Mouse (Mus musculus) embryonic facial prominence, embryonic 15.5 days (tissue): ENCODE data around the gene 3110082J24Rik. TPM values are rescaled to one million over a fixed set of nuclear protein-coding genes. Genes with fewer than 3 reads are reported as not detected.
A peak's percentile ranks its signal among the peaks of the same experiment; 100 is the strongest.

Experiments used
- ATAC-seq: fragments of 200-750 bp; cut with Nextera tagmentation; 2 replicates; pipeline ENCODE4 v1.8.0; 2017; ENCODE audit warnings: low read depth, moderate TSS enrichment; ENCODE audit not compliant: insufficient number of reproducible peaks, low FRiP score, low TSS enrichment
- H3K27ac ChIP-seq: fragments of 300-500 bp; sonication (generic); replicated peaks from 2 replicates; pipeline ENCODE4 v1.5.1; 2015; ENCODE audit warnings: mild to moderate bottlenecking, inconsistent platforms
- H3K27me3 ChIP-seq: fragments of 300-500 bp; sonication (generic); 2 replicates; pipeline ENCODE4 v1.6.1; 2015; ENCODE audit warnings: inconsistent platforms
- H3K36me3 ChIP-seq: fragments of 300-500 bp; sonication (generic); 2 replicates; pipeline ENCODE4 v1.6.1; 2015; ENCODE audit warnings: mild to moderate bottlenecking, inconsistent platforms
- H3K4me1 ChIP-seq: fragments of 300-500 bp; sonication (generic); 2 replicates; pipeline ENCODE4 v1.6.1; 2015; ENCODE audit warnings: inconsistent platforms
- H3K4me2 ChIP-seq: fragments of 300-500 bp; sonication (generic); replicated peaks from 2 replicates; pipeline ENCODE4 v1.6.1; 2015; ENCODE audit warnings: mild to moderate bottlenecking, inconsistent platforms
- H3K4me3 ChIP-seq: fragments of 300-500 bp; sonication (generic); replicated peaks from 2 replicates; pipeline ENCODE4 v1.5.1; 2015; ENCODE audit warnings: mild to moderate bottlenecking, inconsistent platforms
- H3K9ac ChIP-seq: fragments of 300-500 bp; sonication (generic); 2 replicates; pipeline ENCODE4 v1.6.1; 2015; ENCODE audit warnings: inconsistent platforms
- H3K9me3 ChIP-seq: fragments of 300-500 bp; sonication (generic); replicated peaks from 2 replicates; pipeline ENCODE4 v1.6.1; 2016; ENCODE audit warnings: inconsistent platforms
- WGBS: fragments of 180-500 bp; shearing (Covaris S2); methylation state at CpG from one replicate; pipeline ENCODE4 v1.1.7; 2015; 5-methylcytosine and 5-hydroxymethylcytosine counted together
- polyA plus RNA-seq: library from polyadenylated mRNA; unstranded; fragments of >200 nt; fragmentation: Nextera tagmentation; extraction: Ambion mirVana; gene quantifications from 2 replicates; pipeline ENCODE4 v1.2.1, GENCODE M21; 2015

Gene 3110082J24Rik
- polyA plus RNA-seq, 1 experiment from 2014 or later, result not detected

GRCm38 (mm10) chr5:30106756-30107155 lies 870 bp upstream of the 3110082J24Rik start:
- Histone ChIP-seq H3K4me3 (no peak overlapping the region), H3K9ac (no peak overlapping the region), H3K36me3 (no peaks in the 10 kb centered on the region), H3K4me1 (peaks cover 35% of the 10 kb centered on the region), H3K4me2 (no peak overlapping the region), H3K27me3 (peaks cover 76% of the 10 kb centered on the region), H3K27ac (no peak overlapping the region), H3K9me3 (no peaks in the 10 kb centered on the region)
- WGBS, result 20% methylated on average over 2 of the region's 2 CpGs
- no peak for ATAC-seq

- under 1% methylated on average over 65 of the region's 65 CpGs for WGBS
- no peak within 1 kb of the TSS; the same call in 1 of the 2 replicates for H3K9ac ChIP-seq
- peaks cover 60% of the 10 kb centered on the region for H3K27me3 ChIP-seq
- no peaks in the 10 kb centered on the region for H3K9me3 ChIP-seq
- H3K4me2 ChIP-seq, result peak within 1 kb of the TSS; percentile 88
- H3K27ac ChIP-seq, result no peak within 1 kb of the TSS
- ATAC-seq, result no peak; the same call in 1 of the 2 replicates
- H3K4me1 ChIP-seq, result peaks cover 21% of the 10 kb centered on the region
- H3K4me3 ChIP-seq, result peak within 1 kb of the TSS; percentile 51
- no peaks in the 10 kb centered on the region for H3K36me3 ChIP-seq
Observed at GRCm38 (mm10) chr5:30104841-30105667, 832 bp downstream of the 3110082J24Rik start, which contains the start of gene Garem2. Garem2 (plus strand) TSS chr5:30105161.

- Histone ChIP-seq H3K9me3 (no peaks in the 10 kb centered on the region), H3K27me3 (peaks cover 53% of the 10 kb centered on the region), H3K36me3 (no peaks in the 10 kb centered on the region), H3K9ac (no peak overlapping the region), H3K4me3 (peak overlapping the region; percentile 51), H3K4me2 (peak overlapping the region; percentile 88), H3K27ac (no peak overlapping the region), H3K4me1 (peaks cover 21% of the 10 kb centered on the region)
- WGBS, result 4% methylated on average over 12 of the region's 12 CpGs
- ATAC-seq, result no peak
Observed at GRCm38 (mm10) chr5:30104339-30104738, 1.5 kb downstream of the 3110082J24Rik start.

- no peak overlapping the region for H3K9ac ChIP-seq
- 90% methylated on average over 3 of the region's 3 CpGs for WGBS
- peaks cover 21% of the 10 kb centered on the region for H3K4me1 ChIP-seq
- no peaks in the 10 kb centered on the region for H3K9me3 ChIP-seq
- H3K4me2 ChIP-seq, result no peak overlapping the region
- H3K27me3 ChIP-seq, result peaks cover 51% of the 10 kb centered on the region
- no peak overlapping the region for H3K27ac ChIP-seq
- no peak for ATAC-seq
- H3K36me3 ChIP-seq, result no peaks in the 10 kb centered on the region
- no peak overlapping the region for H3K4me3 ChIP-seq
Observed at GRCm38 (mm10) chr5:30103340-30103739, 2.5 kb downstream of the 3110082J24Rik start.

- Histone ChIP-seq H3K27ac (no peak overlapping the region), H3K9ac (no peak overlapping the region), H3K27me3 (peaks cover 2% of the 10 kb centered on the region), H3K4me1 (no peaks in the 10 kb centered on the region), H3K4me2 (no peak overlapping the region), H3K9me3 (no peaks in the 10 kb centered on the region), H3K4me3 (no peak overlapping the region), H3K36me3 (no peaks in the 10 kb centered on the region)
- no peak for ATAC-seq
- WGBS, result 88% methylated on average over 1 of the region's 1 CpGs
Observed at GRCm38 (mm10) chr5:30098260-30098659, 7.6 kb downstream of the 3110082J24Rik start.

- Histone ChIP-seq H3K4me3 (no peak overlapping the region), H3K36me3 (no peaks in the 10 kb centered on the region), H3K27me3 (no peaks in the 10 kb centered on the region), H3K27ac (no peak overlapping the region), H3K4me2 (no peak overlapping the region), H3K4me1 (no peaks in the 10 kb centered on the region), H3K9ac (no peak overlapping the region), H3K9me3 (no peaks in the 10 kb centered on the region)
- 63% methylated on average over 6 of the region's 6 CpGs for WGBS
- ATAC-seq, result no peak
Observed at GRCm38 (mm10) chr5:30095731-30096130, 10.2 kb downstream of the 3110082J24Rik start.

GRCm38 (mm10) chr5:30094399-30094798 lies 11.5 kb downstream of the 3110082J24Rik start:
- Histone ChIP-seq H3K4me2 (no peak overlapping the region), H3K9ac (no peak overlapping the region), H3K27me3 (no peaks in the 10 kb centered on the region), H3K36me3 (no peaks in the 10 kb centered on the region), H3K27ac (no peak overlapping the region), H3K4me1 (no peaks in the 10 kb centered on the region), H3K4me3 (no peak overlapping the region), H3K9me3 (no peaks in the 10 kb centered on the region)
- WGBS, result 44% methylated on average over 2 of the region's 2 CpGs
- no peak for ATAC-seq

- 63% methylated on average over 13 of the region's 13 CpGs for whole genome bisulfite sequencing
- no peak for ATAC-seq
- no peak overlapping the region for H3K27ac ChIP-seq
- H3K4me1 ChIP-seq, result no peaks in the 10 kb centered on the region
- no peaks in the 10 kb centered on the region for H3K27me3 ChIP-seq
- no peaks in the 10 kb centered on the region for H3K9me3 ChIP-seq
- no peaks in the 10 kb centered on the region for H3K36me3 ChIP-seq
- no peak overlapping the region for H3K4me3 ChIP-seq
- no peak overlapping the region for H3K4me2 ChIP-seq
- H3K9ac ChIP-seq, result no peak overlapping the region
Observed at GRCm38 (mm10) chr5:30092701-30093100, 13.2 kb downstream of the 3110082J24Rik start.

GRCm38 (mm10) chr5:30072825-30073821 lies 32.8 kb downstream of the 3110082J24Rik start, which contains the start of gene Tyms:
Tyms (minus strand) TSS chr5:30073617.
- 2% methylated on average over 45 of the region's 45 CpGs for WGBS
- peak within 1 kb of the TSS; percentile 65 for H3K9ac ChIP-seq
- peak within 1 kb of the TSS; percentile 75 for H3K4me2 ChIP-seq
- peak within 1 kb of the TSS; percentile 86 for H3K27ac ChIP-seq
- peak; percentile 87 for ATAC-seq
- no peaks in the 10 kb centered on the region for H3K27me3 ChIP-seq
- peak within 1 kb of the TSS; percentile 79 for H3K4me3 ChIP-seq
- peaks cover 23% of the 10 kb centered on the region for H3K36me3 ChIP-seq
- H3K9me3 ChIP-seq, result no peaks in the 10 kb centered on the region
- H3K4me1 ChIP-seq, result peaks cover 3% of the 10 kb centered on the region; the same call in 1 of the 2 replicates

- Histone ChIP-seq H3K4me1 (peaks cover 3% of the 10 kb centered on the region; the same call in 1 of the 2 replicates), H3K27ac (no peak overlapping the region), H3K4me2 (peak overlapping the region; percentile 75), H3K36me3 (peaks cover 29% of the 10 kb centered on the region), H3K9me3 (no peaks in the 10 kb centered on the region), H3K27me3 (no peaks in the 10 kb centered on the region), H3K9ac (peak overlapping the region; percentile 65; the same call in 1 of the 2 replicates), H3K4me3 (peak overlapping the region; percentile 79)
- whole genome bisulfite sequencing, result 31% methylated on average over 3 of the region's 3 CpGs
- ATAC-seq, result no peak
Observed at GRCm38 (mm10) chr5:30072377-30072776, 33.5 kb downstream of the 3110082J24Rik start.

- H3K27ac ChIP-seq, result no peak overlapping the region
- H3K4me2 ChIP-seq, result peak overlapping the region; percentile 75; the same call in 1 of the 2 replicates
- H3K4me1 ChIP-seq, result peaks cover 3% of the 10 kb centered on the region; the same call in 1 of the 2 replicates
- ATAC-seq, result no peak
- H3K4me3 ChIP-seq, result peak overlapping the region; percentile 79
- no peak overlapping the region for H3K9ac ChIP-seq
- H3K36me3 ChIP-seq, result peaks cover 31% of the 10 kb centered on the region
- no peaks in the 10 kb centered on the region for H3K27me3 ChIP-seq
- H3K9me3 ChIP-seq, result no peaks in the 10 kb centered on the region
- WGBS, result 72% methylated on average over 6 of the region's 6 CpGs
Observed at GRCm38 (mm10) chr5:30071677-30072076, 34.2 kb downstream of the 3110082J24Rik start.
